Mouse (Mus musculus): ENCODE data around the gene Sit1.
"Not testable (repeated sequence)": the region's sequence is repeated elsewhere in the genome, so short reads cannot be mapped to it uniquely, and the experiment has no call there.

Gene Sit1

GRCm38 (mm10) chr4:43499407-43500333, 16.1 kb upstream of the Sit1 start, which contains the start of gene Arhgef39:
Arhgef39 (minus strand) TSS chr4:43499695.
- peak; percentile 80 for DNase-seq (ENCODE audit: low spot score)

- DNase-seq (ENCODE audit: low spot score), result no peak
These were observed 15.4 kb upstream of the Sit1 start for GRCm38 (mm10) chr4:43498983-43499382.

DNA sequence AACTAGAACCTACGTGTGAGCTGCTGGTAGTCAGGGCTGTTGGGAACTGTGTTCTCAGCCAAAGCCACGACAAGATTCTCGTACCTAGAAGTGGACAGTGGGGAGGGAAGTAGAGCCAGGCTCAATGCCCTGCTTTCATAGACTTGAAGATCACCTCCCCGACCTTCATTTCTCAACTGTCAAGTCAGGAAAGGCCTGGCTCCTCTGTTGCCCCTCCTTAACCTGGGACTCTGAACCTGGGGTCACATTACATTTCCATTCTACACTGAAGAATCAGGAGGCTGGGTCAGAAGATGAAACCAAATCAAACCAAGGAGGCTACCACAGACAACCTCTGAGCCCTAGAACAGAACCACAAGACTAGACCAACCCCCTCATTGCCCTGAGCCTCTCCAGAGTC, 14.4 kb upstream of the Sit1 start:
- DNase-seq (ENCODE audit: low spot score), result no peak

- DNase-seq (ENCODE audit: low spot score), result no peak
These were observed 13.9 kb upstream of the Sit1 start for GRCm38 (mm10) chr4:43497405-43497804.

- DNase-seq (ENCODE audit: low spot score), result no peak
These were observed 13.1 kb upstream of the Sit1 start for GRCm38 (mm10) chr4:43496587-43496986.

DNA sequence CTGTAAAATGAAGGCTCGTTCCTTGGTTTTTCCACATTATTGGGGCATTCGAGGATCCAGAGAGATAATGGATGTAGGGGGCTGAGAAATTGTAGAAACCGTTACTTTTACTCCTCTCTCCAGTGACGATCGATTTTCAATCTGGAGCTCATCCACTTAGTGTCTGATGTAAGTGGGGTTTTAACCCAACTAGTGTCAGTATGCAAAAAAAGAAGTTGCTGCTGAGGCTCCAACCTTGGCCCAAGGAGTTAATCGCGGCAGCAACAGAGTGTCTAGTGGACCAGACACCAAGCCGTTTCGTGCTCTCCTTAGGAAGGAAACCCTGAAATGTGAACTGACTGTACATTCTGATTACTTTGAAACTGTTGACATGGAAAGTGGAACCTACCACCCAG, 10.3 kb upstream of the Sit1 start:
- no peak for DNase-seq (ENCODE audit: low spot score)

DNA sequence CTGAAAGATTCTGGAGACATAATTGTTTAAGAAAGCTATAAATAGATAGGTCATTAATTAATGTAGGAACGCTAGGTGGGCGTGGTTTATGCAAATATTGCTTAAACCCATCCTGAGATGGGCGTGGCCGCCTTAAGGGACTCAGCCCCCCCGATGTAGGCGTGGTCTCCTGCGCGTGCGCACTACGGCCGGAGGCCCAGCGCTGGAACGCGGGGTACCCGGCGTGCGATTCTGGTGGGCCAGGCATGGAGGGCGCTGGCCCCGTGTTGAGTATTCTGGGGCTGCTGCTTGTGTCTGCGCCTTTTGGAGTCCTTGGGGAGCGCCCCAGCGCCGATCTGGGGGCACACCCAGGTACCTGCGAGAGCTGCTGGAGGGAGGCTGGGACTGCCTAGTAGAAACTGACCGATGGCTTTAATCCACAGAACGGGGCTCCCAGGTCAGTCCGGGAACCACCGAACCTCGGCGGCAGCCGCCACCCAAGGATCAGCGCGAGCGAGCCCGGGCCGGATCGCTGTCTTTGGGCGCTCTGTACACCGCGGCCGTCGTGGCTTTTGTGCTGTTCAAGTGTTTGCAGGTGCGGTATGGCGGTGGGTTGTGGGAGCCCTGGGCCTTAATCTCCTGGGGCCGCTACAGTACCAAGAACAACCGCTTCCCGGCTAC, 9.8 kb upstream of the Sit1 start:
- DNase-seq (ENCODE audit: low spot score), result peak; percentile 97

DNA sequence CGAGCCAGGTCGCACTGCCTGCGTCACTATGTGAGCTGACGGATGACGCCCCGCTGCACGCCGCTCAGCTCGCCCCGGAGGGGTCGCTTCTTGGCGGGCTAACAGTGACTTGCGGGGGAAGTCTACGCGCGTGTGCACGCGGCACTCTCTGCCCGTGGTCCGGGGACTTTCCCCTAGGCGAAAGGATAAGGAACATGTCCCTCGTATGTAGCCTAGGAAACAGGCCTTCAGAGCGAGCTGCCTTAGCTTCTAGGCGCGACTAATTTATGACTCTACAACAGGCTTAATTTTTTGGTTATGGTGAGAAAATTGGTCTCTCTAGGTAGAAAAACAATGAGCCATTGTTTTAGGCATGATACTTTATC, 9.3 kb upstream of the Sit1 start, which contains the start of gene Ccdc107:
Gene Ccdc107, plus strand, starts transcription at position 80 of the 365 bp plus-strand sequence.
- DNase-seq (ENCODE audit: low spot score), result peak; percentile 83

DNA sequence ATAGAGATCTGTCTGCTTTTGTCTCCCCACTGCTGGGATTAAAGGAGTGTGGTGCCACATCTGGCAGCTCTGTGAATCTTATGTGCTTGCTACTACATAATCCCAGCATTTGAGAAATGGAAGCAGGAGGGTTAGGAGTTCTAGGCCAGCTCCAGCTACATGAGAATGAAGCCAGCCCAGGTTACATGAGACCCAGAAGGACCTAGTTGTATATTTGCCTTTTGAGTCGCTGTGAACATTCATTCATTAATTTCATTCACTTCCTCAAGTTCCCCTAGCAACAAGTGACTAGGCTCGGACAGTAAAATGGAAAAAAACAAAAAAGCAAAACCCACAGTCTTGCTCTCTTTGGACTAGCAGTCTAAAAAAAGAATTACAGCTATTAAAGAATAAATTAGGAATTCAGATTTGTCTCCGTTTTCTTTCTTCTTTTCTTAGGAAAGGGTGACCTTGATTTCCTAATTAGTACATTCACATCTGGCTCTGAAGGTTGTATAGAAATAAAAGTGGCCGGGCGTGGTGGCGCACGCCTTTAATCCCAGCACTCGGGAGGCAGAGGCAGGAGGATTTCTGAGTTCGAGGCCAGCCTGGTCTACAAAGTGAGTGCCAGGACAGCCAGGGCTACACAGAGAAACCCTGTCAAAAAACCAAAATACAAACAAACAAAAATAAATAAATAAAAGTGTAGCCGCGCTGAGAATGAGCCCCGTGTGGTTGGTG, 8.7 kb upstream of the Sit1 start:
- DNase-seq (ENCODE audit: low spot score), result no peak

- no peak for DNase-seq (ENCODE audit: low spot score)
These were observed 7.3 kb upstream of the Sit1 start for GRCm38 (mm10) chr4:43490801-43491200.

- DNase-seq (ENCODE audit: low spot score), result no peak
These were observed 6.1 kb upstream of the Sit1 start for GRCm38 (mm10) chr4:43489611-43490010.

- DNase-seq (ENCODE audit: low spot score), result not testable (repeated sequence)
These were observed 2.1 kb upstream of the Sit1 start for GRCm38 (mm10) chr4:43485666-43486065.

DNA sequence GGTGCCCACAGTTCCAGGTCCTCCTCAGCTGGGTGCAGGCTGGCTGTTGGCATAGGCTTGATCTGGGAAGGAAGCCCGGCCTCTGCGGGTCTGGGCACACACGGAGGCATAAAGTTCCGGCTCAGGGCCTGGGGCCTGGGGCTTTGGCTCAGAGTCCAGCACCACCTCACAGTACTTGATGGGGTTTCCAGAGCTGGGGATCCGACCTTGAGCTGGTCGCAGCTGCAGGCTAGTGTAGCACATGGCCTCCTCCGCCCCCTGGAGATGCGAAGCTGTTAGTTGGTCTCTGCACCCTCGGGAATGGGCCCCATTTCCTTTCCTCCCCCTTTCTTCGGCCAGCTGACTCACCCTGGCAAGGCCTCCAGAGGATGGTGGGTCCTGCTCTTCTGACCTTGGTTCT, 943 bp downstream of the Sit1 start:
- no peak for DNase-seq (ENCODE audit: low spot score)

DNA sequence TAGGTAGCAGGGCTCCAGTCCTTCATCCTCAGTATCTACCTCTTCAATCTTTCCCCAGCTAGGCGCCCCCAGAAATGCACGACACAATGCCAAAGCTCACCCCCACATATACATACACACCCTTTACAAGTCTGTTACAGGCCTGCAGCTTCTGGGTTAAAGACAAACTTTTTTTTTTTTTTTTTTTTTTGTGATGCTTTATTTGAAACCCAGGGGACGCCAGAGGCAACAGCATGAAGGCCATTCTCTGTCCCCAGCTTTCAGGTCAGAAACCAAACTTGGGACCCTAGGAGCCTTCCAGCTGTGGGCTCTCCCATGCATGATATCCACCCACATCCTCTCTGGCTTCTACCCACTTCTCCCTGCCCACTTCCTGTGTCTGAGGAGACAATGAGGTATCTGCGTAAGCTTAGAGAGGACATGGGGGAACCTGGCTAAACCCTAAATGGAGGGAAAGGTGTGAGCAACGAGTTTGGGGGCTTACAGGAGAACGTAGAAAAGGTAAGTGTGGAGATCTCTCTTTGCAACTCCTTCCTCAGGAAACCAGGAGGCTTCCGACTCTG, 1.6 kb downstream of the Sit1 start:
- no peak for DNase-seq (ENCODE audit: low spot score)

DNA sequence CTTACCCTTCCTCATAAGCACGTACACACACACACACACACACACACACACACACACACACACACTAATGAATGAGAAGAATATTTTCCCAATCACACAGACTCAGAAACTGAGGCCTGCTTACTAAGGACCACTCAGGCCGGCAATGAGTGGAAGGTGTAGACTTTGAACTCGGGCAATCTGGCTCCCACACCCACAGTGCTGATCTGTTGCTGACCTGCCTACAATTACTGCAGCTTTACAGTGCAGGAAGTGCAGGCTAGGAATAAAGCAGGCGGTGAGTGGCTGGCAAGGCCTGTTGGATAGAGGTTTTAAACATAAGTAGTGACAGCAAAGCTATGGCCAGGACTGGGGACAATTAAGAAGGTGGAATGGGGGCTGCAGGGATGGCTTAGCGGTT, 2.5 kb downstream of the Sit1 start:
- DNase-seq (ENCODE audit: low spot score), result no peak

GRCm38 (mm10) chr4:43478906-43479832, 4.4 kb downstream of the Sit1 start:
- peak; percentile 54 for DNase-seq (ENCODE audit: low spot score)

DNA sequence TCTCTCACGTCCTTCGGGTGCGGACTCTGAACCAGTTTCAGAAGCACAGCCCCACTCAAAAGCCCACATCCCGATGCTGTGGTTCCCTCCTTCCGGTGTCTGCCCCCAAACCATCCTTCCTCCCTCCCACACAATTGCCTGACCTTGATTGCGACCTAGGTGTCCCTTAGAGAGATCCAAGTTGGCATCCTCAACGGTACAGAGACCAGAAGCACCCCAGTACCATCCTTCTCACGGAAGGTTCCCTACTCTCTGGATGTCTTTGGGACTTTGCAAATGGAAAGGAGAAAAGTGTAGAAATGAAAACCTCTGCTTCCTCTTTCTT, 5.0 kb downstream of the Sit1 start:
- DNase-seq (ENCODE audit: low spot score), result no peak

DNA sequence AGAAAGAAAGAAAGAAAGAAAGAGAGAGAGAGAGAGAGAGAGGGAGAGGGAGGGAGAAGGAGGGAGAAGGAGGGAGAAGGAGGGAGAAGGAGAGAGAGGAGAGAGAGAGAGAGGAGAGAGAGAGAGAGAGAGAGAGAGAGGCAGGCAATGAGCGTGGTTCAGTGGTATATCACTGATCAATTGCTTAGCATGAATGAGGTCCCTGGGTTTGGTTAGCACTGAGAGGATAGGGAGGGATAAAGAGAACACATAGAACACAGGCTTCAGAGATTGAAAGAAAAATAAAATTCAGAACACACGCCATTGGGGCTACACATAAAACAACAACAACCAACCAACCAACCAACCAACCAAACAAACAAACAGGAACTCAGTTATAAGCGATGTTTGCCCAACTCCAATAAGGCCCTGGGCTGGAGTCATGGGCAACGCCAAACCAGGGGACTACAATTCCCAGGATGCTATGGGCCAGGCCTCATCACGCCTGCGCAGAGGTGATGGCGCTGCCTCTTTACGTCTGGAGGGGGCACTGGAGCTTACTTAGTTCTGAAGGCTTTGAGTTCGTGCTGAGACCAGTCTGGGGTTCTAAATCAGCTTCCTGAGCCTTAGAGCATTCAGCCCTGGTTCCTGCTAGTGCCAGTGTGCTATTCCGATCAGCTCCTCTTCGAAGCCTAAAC, 5.5 kb downstream of the Sit1 start:
- DNase-seq (ENCODE audit: low spot score), result peak; percentile 79

- no peak for DNase-seq (ENCODE audit: low spot score)
These were observed 6.9 kb downstream of the Sit1 start for GRCm38 (mm10) chr4:43476604-43477003.

DNA sequence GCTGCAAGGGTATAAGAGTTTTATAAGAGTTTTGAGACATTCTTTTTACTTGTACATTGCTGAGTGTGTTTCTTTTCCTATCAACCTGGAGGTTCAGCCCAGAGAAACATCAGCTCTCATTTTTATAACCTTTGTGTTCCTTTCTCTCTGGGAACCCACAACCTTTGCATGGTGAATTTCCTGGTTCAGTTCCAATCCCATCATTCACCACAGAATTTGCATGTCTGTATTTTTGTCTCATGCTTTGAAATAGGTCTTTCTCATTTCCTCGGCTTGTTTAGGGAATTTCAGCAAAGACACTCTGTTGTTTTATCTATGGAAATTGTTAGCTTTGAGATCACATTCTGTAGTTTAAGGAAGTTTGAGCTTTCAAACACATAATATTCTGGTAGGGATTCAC, 9.9 kb downstream of the Sit1 start:
- no peak for DNase-seq (ENCODE audit: low spot score)

DNA sequence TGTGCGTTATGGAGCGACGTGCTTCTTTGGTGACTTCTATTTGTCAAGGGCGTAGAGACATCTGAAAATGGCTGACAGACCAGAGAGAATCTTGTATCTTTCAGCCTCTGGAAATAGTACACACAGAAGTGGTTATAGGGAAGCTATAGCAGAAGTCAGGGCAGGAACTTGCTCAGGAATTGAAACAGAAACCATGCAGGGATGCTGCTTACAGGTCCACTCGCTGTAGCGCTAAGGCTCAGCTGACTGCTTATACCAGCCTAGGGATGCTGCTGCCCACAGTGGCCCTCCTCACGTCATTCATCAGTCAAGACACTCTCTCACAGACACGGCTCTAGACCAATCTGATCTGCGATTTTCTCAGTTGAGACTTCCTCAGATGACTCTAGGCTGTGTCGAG, 13.2 kb downstream of the Sit1 start:
- no peak for DNase-seq (ENCODE audit: low spot score)
